Mouse (Mus musculus): ENCODE data around the gene Srd5a1. TPM values are rescaled to one million over a fixed set of nuclear protein-coding genes. Genes with fewer than 3 reads are reported as not detected.
"Not testable (repeated sequence)": the region's sequence is repeated elsewhere in the genome, so short reads cannot be mapped to it uniquely, and the experiment has no call there.

The Srd5a1 gene
- polyA plus RNA-seq, 1 experiment from 2014 or later, result 36.1 TPM

DNA sequence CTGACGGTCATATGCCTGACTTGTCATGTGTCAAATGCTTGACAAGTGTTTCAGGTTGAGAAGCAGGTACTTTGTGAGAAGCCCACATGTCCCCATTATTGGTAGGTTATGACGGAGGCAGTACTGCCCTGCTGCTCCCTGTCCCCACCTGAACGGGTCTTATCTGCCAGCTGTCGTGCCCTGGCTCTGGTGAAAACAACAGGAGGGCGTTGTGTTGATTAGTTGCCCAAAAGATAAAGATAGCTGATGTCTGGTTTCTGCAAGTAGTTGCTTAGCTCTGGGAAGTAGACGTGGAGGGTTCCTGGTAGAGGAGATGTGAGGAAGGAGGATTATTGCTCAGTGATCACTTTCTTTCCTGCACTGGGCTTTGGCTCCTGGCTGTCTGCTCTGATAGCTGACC is 5.5 kb upstream of the Srd5a1 start:
- H3K27ac ChIP-seq, result no peak overlapping the region
- H3K4me1 ChIP-seq, result peaks cover 12% of the 10 kb centered on the region
- no peak for ATAC-seq (ENCODE audit: low FRiP score, low read depth)
- no peak overlapping the region for H3K4me2 ChIP-seq (replicated peaks)
- no peaks in the 10 kb centered on the region for H3K27me3 ChIP-seq
- no peak overlapping the region for H3K9ac ChIP-seq
- H3K9me3 ChIP-seq, result no peaks in the 10 kb centered on the region
- 94% methylated on average over 6 of the region's 6 CpGs for WGBS
- peaks cover 79% of the 10 kb centered on the region for H3K36me3 ChIP-seq
- H3K4me3 ChIP-seq, result no peak overlapping the region

DNA sequence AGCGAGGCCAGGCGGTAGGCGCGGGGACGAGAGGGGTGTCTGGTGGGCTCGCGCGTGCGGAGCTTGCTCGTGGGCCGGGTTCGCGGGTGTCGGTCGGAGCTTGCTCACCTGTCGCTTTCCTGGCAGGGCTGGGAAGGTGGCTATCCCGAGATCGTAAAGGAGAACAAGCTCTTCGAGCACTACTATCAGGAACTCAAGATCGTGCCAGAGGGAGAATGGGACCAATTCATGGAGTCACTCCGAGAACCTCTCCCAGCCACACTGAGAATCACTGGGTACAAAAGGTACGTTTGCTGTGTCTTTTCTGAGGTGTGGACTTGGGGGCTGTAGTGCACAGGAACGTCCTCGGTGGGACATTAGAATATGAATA is 918 bp upstream of the Srd5a1 start:
- Histone ChIP-seq H3K27ac (0 out of 2 replicates have a peak overlapping the region, but pooled peaks have one; percentile 0), H3K4me1 (peaks cover 18% of the 10 kb centered on the region), H3K9me3 (no peaks in the 10 kb centered on the region), H3K36me3 (peaks cover 39% of the 10 kb centered on the region), H3K4me2 (replicated peaks) (peak overlapping the region; percentile 92), H3K9ac (peak overlapping the region; percentile 89), H3K27me3 (no peaks in the 10 kb centered on the region), H3K4me3 (peak overlapping the region; percentile 99)
- 0% methylated on average over 24 of the region's 24 CpGs for WGBS
- ATAC-seq (ENCODE audit: low FRiP score, low read depth), result no peak

DNA sequence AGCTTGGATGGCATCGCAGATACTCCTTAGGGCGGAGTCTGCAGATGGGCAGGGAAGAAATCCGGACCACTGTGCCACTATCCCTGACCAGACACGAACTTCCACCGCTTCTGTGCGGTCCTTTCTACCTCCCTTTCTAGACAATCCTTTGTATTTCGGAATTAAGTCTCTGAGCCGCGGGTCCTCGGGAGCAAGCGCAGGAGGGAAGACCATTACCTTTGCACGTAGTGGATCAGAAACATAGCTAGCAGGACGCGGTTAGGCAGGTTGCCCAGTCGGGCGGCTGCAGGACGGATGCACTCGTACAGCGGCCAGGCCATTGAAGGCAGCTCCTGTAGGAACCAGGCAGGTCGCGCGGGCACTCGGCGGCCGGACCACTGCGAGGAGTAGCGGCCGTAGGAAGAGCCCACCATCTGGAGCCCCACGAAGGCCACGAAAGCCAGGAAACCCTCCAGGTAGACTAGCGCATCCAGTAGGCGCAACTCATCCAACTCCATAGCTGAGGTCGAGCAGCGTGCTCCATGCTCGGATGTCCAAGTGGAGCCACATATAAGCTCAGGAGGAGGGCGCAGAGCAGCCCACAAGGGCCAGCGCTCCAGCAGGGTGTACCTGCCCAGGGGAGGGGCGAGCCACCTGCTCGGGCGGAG is 368 bp downstream of the Srd5a1 start:
- Histone ChIP-seq H3K4me3 (peak overlapping the region; percentile 99), H3K4me1 (peaks cover 18% of the 10 kb centered on the region), H3K4me2 (replicated peaks) (peak overlapping the region; percentile 92), H3K27me3 (no peaks in the 10 kb centered on the region), H3K36me3 (peaks cover 26% of the 10 kb centered on the region), H3K9me3 (no peaks in the 10 kb centered on the region), H3K27ac (no peak overlapping the region), H3K9ac (peak overlapping the region; percentile 75)
- ATAC-seq (ENCODE audit: low FRiP score, low read depth), result peak; percentile 7; the same call in 1 of the 2 replicates
- under 1% methylated on average over 40 of the region's 40 CpGs for WGBS

DNA sequence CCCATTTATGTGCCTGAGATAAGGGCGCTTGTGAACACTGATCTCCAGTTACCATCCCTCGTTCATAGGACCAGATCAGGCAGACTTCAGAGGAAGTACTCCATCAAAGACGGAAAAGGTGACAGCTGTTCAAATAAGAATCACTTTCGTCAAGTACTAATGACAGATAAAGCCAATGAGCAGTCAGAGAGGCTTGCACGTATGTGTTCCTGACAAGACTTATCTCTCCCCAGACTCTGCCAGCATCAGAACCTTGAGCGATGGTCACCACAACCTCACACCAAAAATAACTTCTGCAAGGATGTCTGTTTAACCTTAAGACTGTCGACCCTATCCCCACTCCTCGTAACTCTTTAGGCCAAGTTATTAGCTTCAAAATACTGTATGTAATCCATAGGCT is 2.5 kb downstream of the Srd5a1 start:
- Histone ChIP-seq H3K4me3 (no peak overlapping the region), H3K4me2 (replicated peaks) (no peak overlapping the region), H3K36me3 (peaks cover 9% of the 10 kb centered on the region), H3K4me1 (peaks cover 18% of the 10 kb centered on the region), H3K9me3 (no peaks in the 10 kb centered on the region), H3K27ac (no peak overlapping the region), H3K27me3 (no peaks in the 10 kb centered on the region), H3K9ac (no peak overlapping the region)
- ATAC-seq (ENCODE audit: low FRiP score, low read depth), result no peak
- WGBS, result 79% methylated on average over 8 of the region's 8 CpGs

DNA sequence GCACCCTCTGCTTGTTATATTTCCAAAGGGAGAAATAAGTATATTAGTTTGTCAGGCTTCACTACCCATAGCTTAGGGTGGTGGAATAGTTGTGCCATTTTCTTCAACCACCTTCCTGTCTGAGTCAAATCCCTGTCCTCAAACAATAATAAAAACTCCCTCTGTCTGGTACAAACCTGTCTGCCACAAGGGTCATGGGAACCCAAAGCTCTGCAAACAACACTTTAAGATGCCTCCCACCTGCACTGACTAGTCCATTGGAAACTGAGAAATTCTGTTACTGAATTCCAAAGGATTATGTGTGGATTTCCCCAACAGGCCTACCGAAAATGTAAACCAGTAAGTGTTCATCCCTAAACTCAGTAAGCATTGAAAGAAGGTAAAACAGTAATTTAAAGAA is 6.6 kb downstream of the Srd5a1 start:
- WGBS, result 71% methylated on average over 1 of the region's 1 CpGs
- ATAC-seq (ENCODE audit: low FRiP score, low read depth), result no peak

DNA sequence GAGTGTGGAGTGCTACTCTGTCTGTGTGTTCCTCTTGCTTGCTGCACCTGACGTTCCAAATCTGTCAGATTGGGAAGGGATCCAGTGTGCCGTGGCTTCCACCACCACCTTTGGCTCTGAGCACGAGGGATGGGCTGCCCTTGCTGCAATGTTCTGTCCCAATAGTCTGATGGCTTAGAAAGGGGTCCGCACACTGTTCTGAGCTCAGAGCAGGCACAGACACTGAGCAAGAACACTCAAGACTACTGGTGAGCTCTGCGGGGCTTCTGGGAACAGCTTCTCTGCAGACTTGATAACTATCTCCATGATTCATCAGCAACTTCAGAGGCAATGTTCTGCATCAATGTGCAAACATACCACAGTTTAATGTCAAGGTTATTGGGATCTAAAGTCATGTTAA is 9.9 kb downstream of the Srd5a1 start:
- WGBS, result 87% methylated on average over 5 of the region's 5 CpGs
- Histone ChIP-seq H3K4me1 (no peaks in the 10 kb centered on the region), H3K4me2 (replicated peaks) (no peak overlapping the region), H3K9ac (no peak overlapping the region), H3K4me3 (no peak overlapping the region), H3K36me3 (no peaks in the 10 kb centered on the region), H3K9me3 (no peaks in the 10 kb centered on the region), H3K27me3 (no peaks in the 10 kb centered on the region), H3K27ac (no peak overlapping the region)
- no peak for ATAC-seq (ENCODE audit: low FRiP score, low read depth)

More for the DNA sequence above, 6.6 kb downstream of the Srd5a1 start:
- Histone ChIP-seq H3K27ac (no peak overlapping the region), H3K36me3 (no peaks in the 10 kb centered on the region), H3K4me3 (no peak overlapping the region), H3K9me3 (no peaks in the 10 kb centered on the region), H3K4me1 (no peaks in the 10 kb centered on the region), H3K4me2 (replicated peaks) (no peak overlapping the region), H3K27me3 (no peaks in the 10 kb centered on the region), H3K9ac (no peak overlapping the region)

DNA sequence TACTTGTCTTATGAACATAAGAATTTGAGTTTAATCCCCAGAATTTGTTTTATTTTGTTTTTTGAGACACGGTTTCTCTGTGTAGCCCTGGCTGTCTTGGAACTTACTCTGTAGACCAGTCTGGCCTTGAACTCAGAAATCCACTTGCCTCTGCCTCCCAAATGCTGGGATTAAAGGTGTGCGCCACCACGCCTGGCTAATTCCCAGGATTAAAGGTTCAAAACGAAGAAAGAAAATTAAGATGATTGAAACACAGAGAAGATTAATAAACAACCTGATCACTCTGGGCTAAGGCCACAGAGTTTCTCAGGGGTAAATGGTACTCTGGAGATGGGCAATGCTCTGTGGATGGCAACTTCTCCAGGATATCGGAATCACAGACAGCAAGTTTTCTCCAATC is 10.4 kb downstream of the Srd5a1 start:
- H3K27ac ChIP-seq; H3K4me2 ChIP-seq (replicated peaks); H3K4me1 ChIP-seq; H3K36me3 ChIP-seq; H3K27me3 ChIP-seq; H3K4me3 ChIP-seq; H3K9me3 ChIP-seq; ATAC-seq (ENCODE audit: low FRiP score, low read depth); H3K9ac ChIP-seq: not testable (repeated sequence)
- WGBS, result 91% methylated on average over 5 of the region's 5 CpGs

DNA sequence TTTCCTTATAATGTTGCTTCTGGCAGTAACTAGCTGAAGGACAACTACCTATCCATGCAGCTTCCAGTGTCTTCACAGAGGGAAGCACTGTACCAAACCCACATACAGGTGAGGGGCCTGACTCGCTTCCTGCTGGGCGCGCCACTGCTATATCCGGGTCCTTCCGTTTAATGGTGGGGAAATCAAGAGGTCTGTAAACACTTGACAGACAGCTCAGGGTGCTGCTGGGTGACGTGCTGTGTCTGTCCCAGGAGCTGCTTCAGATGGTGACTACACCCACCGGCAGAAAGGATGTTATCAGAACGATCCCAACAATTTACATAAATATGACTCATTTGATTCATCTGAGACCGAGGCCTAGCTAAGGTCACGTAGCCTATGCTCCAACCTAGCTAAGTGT is 12.4 kb downstream of the Srd5a1 start:
- Histone ChIP-seq H3K4me1 (no peaks in the 10 kb centered on the region), H3K4me2 (replicated peaks) (no peak overlapping the region), H3K9me3 (no peaks in the 10 kb centered on the region), H3K36me3 (no peaks in the 10 kb centered on the region), H3K27ac (no peak overlapping the region), H3K9ac (no peak overlapping the region), H3K4me3 (no peak overlapping the region), H3K27me3 (no peaks in the 10 kb centered on the region)
- no peak for ATAC-seq (ENCODE audit: low FRiP score, low read depth)
- 88% methylated on average over 10 of the region's 10 CpGs for WGBS

DNA sequence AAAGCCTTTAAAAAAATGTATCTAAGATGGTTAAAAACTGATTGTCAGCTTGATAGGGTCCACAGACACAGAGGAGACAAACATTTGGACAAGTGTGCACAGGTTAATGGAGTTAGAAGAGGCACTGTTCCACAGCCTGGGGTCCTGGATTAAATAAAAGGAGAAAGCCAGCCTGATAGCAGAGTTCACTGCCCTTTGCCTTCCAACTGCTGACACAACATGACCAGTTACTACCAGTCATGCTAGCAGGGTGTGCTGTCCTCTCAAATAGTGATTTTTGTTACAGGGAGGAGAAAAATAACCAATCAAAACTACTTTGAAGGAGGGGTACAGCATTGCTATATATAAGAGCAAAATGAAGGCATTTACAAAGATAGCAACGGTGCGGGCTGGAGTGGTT is 14.7 kb downstream of the Srd5a1 start:
- Histone ChIP-seq H3K9me3 (no peaks in the 10 kb centered on the region), H3K27ac (no peak overlapping the region)
- 87% methylated on average over 2 of the region's 2 CpGs for WGBS

DNA sequence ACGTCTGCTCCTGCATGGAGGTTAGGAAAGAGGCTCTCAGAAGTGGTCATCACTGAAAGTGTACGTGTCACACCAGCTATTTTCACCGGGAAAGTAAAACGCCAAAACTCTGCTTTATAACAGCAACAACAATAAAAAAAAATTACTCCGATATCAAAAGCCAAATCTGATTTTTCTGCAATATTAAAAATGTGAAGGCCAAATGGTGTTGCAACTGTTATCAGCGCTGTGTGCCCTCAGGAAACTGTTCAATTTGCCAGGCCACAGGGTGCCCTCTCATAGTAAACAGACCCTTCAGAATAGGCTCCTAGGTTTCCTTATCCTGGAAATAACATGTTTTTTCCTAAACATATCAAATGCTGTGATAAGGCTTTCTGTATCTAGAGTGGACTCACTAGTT is 15.3 kb downstream of the Srd5a1 start:
- H3K27me3 ChIP-seq, result no peaks in the 10 kb centered on the region
- H3K4me3 ChIP-seq, result no peak overlapping the region
- no peak overlapping the region for H3K9ac ChIP-seq
- no peak overlapping the region for H3K27ac ChIP-seq
- WGBS, result 89% methylated on average over 6 of the region's 6 CpGs
- H3K36me3 ChIP-seq, result 0 out of 2 replicates have a peak, but pooled peaks cover 3% of the 10 kb centered on the region
- ATAC-seq (ENCODE audit: low FRiP score, low read depth), result no peak
- H3K4me1 ChIP-seq, result no peaks in the 10 kb centered on the region
- no peak overlapping the region for H3K4me2 ChIP-seq (replicated peaks)
- H3K9me3 ChIP-seq, result no peaks in the 10 kb centered on the region

More for the DNA sequence above, 14.7 kb downstream of the Srd5a1 start:
- ATAC-seq (ENCODE audit: low FRiP score, low read depth), result no peak
- Histone ChIP-seq H3K4me2 (replicated peaks) (no peak overlapping the region), H3K36me3 (0 out of 2 replicates have a peak, but pooled peaks cover 3% of the 10 kb centered on the region), H3K4me3 (no peak overlapping the region), H3K9ac (no peak overlapping the region), H3K27me3 (no peaks in the 10 kb centered on the region), H3K4me1 (no peaks in the 10 kb centered on the region)

DNA sequence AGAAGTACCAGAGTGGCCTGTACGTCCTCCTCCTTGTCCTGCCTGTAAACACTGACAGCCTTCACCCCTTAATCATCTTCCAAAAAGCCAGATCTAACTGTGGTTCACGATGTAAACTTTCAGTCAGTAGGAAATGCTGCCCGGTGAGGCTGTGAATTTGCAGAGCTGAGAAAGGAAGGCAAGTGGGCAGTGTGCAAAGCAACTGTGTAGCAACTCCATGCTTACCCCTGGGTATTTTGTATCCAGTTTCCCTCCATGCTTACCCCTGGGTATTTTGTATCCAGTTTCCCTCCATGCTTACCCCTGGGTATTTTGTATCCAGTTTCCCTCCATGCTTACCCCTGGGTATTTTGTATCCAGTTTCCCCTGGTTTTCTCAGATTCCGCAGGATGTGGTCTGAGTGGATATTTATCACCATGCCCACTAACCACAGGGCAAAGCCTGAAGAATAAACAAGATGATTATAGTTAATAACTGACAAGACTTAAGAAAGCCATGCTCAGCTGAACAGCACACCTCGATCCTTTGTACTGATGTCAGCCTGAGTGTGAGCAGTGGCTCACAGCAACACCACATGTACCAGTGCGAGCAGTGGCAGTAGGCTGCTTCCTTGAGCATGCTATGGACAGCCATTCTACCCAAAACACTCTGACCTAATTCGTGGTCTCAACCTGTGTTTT is 16.5 kb downstream of the Srd5a1 start:
- Histone ChIP-seq H3K27me3 (no peaks in the 10 kb centered on the region), H3K9me3 (no peaks in the 10 kb centered on the region), H3K9ac (no peak overlapping the region), H3K4me3 (no peak overlapping the region), H3K27ac (no peak overlapping the region), H3K4me2 (replicated peaks) (no peak overlapping the region), H3K4me1 (no peaks in the 10 kb centered on the region), H3K36me3 (0 out of 2 replicates have a peak, but pooled peaks cover 3% of the 10 kb centered on the region)
- no peak for ATAC-seq (ENCODE audit: low FRiP score, low read depth)
- 77% methylated on average over 7 of the region's 7 CpGs for WGBS

DNA sequence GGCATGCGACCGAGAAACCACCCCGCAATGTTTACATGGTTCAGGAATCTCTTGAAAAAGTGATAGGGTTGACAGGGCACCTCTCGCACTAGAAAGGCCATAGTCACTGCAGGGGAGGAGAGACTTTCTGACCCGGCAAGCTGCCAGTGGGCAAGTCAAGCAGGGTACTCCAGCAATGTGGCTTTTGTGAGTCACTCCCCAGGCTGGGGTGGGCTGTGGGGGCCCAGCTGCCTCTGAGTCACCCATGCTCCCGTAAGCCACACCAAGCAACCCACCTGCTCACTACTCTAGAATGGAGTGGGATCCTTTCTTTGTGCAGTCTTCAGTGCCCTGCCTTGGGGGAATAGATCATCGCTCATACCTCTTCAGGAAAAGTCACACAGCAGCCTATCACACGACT is 17.8 kb downstream of the Srd5a1 start:
- ATAC-seq (ENCODE audit: low FRiP score, low read depth), result no peak
- Histone ChIP-seq H3K9me3 (no peaks in the 10 kb centered on the region), H3K4me2 (replicated peaks) (no peak overlapping the region), H3K27ac (no peak overlapping the region), H3K4me1 (no peaks in the 10 kb centered on the region), H3K36me3 (0 out of 2 replicates have a peak, but pooled peaks cover 3% of the 10 kb centered on the region), H3K9ac (no peak overlapping the region), H3K27me3 (no peaks in the 10 kb centered on the region), H3K4me3 (no peak overlapping the region)
- 85% methylated on average over 8 of the region's 8 CpGs for WGBS
